Mouse (Mus musculus) thymus, adult 2 months (tissue): ENCODE results near the gene Prkcb. TPM values are rescaled to one million over a fixed set of nuclear protein-coding genes. Genes with fewer than 3 reads are reported as not detected.

Experiments used
- DNase-seq: peaks from one replicate; pipeline ENCODE4 v3.0.0; 2021
- H3K27ac ChIP-seq: fragments of 200-500 bp; 2 replicates; pipeline ENCODE4 v1.5.1; 2012; ENCODE audit warnings: low read length, control low read depth; ENCODE audit not compliant: control insufficient read depth, insufficient read depth
- H3K27me3 ChIP-seq: fragments of 200-500 bp; 2 replicates; pipeline ENCODE4 v1.6.1; 2012; ENCODE audit warnings: mild to moderate bottlenecking, low read length, moderate library complexity, mixed read lengths; ENCODE audit not compliant: control insufficient read depth, insufficient read depth
- H3K36me3 ChIP-seq: fragments of 200-500 bp; 2 replicates; pipeline ENCODE4 v1.6.1; 2012; ENCODE audit warnings: mild to moderate bottlenecking, low read length, moderate library complexity; ENCODE audit not compliant: control insufficient read depth, insufficient read depth
- H3K4me1 ChIP-seq: fragments of 200-500 bp; replicated peaks from 2 replicates; pipeline ENCODE4 v1.6.1; 2012; ENCODE audit warnings: low read length; ENCODE audit not compliant: control insufficient read depth, insufficient read depth
- H3K4me3 ChIP-seq: fragments of 200-500 bp; 2 replicates; pipeline ENCODE4 v1.5.1; 2012; ENCODE audit warnings: mild to moderate bottlenecking, low read length, control low read depth, moderate library complexity; ENCODE audit not compliant: control insufficient read depth, insufficient read depth
- CTCF ChIP-seq: fragments of 200-500 bp; IDR thresholded peaks from 2 replicates; pipeline ENCODE4 v1.5.1; 2012; ENCODE audit warnings: mild to moderate bottlenecking, control low read depth, low read length, moderate library complexity, borderline replicate concordance; ENCODE audit not compliant: control insufficient read depth, poor library complexity, insufficient read depth; ENCODE audit errors: extremely low read depth
- POLR2A ChIP-seq: fragments of 200-500 bp; IDR thresholded peaks from 2 replicates; pipeline ENCODE4 v1.6.1; 2012; ENCODE audit warnings: mild to moderate bottlenecking, low read length, control low read depth, moderate library complexity; ENCODE audit not compliant: control insufficient read depth, poor library complexity, insufficient read depth; ENCODE audit errors: extremely low read depth
- whole genome bisulfite sequencing: fragments of 180-500 bp; shearing (Covaris S2); methylation state at CpG from one replicate; pipeline ENCODE4 v1.1.7; 2018; 5-methylcytosine and 5-hydroxymethylcytosine counted together
- polyA plus RNA-seq: library from polyadenylated mRNA; depleted of rRNA; stranded (reverse); fragments of >200 nt; gene quantifications from 2 replicates; pipeline ENCODE4 v1.2.3, GENCODE M21; 2012

Prkcb gene
- polyA plus RNA-seq, 1 experiment, result 247 TPM

DNA sequence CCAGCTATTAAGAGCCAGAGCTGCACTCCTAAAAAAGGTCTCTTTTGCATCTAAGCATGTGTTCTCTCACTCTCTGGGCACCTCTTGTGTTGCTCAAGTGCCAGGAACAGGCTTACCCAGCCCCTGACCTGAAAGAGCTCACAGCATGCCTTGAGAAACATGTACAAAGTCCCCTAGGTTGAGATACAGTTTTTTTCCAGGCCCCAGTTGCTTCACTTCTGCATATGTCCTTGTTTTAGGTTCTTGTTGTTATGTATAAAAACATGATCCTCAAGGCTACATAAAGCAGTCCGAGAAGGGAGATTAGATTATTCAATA is 291.6 kb downstream of the Prkcb start:
- no peaks in the 10 kb centered on the region for H3K4me1 ChIP-seq
- no peak for DNase-seq
- peaks cover 12% of the 10 kb centered on the region for H3K36me3 ChIP-seq
- 98% methylated on average over 1 of the region's 1 CpGs for WGBS
- no peaks in the 10 kb centered on the region for H3K27me3 ChIP-seq
- TF ChIP-seq CTCF (no peak), POLR2A (no peak)
- H3K4me3 ChIP-seq, result no peak overlapping the region
- H3K27ac ChIP-seq, result no peak overlapping the region

DNA sequence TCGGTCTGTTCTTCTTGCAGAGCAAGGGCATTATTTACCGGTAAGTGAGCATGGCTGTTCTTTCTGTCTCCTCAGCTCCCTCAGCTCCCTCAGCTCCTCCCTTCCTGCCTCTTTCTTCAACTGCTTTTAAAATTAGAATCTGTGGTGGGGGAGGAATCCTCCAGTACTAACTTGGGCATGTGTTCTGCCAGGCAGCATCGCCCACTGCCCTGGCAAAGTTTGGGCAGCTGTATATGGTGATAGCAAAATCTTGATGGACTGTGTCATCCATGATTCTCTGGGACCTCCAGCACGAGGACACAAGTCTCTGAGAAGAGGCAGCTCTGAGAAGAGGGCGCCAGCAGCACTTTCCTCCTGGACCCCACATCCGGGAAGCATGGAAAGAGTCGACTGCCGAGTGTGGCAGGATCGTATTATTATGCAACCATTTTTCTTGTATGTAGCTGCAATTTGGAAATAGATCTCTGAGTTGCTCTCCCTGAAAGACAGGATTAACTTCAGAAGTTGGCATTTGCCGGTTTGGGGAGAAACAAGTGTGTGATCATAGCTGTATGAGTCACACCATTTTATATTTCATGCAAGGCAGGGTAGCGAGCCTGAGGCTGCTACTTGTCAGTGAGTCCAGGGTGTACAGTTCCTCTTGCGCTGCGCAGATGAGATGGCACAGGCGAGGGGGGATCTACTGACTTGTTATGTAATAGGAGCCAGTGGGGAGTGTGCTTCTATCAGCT is 296.0 kb downstream of the Prkcb start:
- WGBS, result 88% methylated on average over 14 of the region's 14 CpGs
- TF ChIP-seq POLR2A, result no peak

DNA sequence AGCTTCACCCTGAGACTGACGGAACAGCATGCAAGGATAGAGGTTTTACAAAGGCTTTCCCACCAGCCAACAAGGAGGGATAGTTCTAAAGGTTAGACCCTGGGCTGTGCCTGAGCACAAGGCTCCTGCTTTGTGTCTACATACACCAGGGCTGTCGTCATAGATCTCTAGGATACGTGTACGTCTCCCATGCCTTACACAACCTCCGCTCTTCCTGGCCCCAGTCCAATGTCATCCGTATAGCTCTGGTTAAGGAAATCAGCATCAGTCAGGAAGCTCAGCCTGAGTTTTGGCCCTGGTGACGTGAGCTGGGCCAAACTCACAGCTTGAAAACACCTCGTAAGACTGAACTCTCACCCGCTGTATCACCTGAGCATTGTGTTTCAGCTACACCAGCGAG is 307.3 kb downstream of the Prkcb start:
- Histone ChIP-seq H3K27me3 (no peaks in the 10 kb centered on the region), H3K36me3 (peaks cover 43% of the 10 kb centered on the region), H3K27ac (no peak overlapping the region), H3K4me3 (no peak overlapping the region), H3K4me1 (no peaks in the 10 kb centered on the region)
- 92% methylated on average over 10 of the region's 10 CpGs for WGBS
- DNase-seq, result no peak
- TF ChIP-seq CTCF (no peak), POLR2A (no peak)

More for the DNA sequence above, 296.0 kb downstream of the Prkcb start:
- Histone ChIP-seq H3K36me3 (peaks cover 37% of the 10 kb centered on the region), H3K4me3 (no peak overlapping the region), H3K27ac (no peak overlapping the region), H3K27me3 (no peaks in the 10 kb centered on the region), H3K4me1 (no peaks in the 10 kb centered on the region)
- DNase-seq, result no peak

DNA sequence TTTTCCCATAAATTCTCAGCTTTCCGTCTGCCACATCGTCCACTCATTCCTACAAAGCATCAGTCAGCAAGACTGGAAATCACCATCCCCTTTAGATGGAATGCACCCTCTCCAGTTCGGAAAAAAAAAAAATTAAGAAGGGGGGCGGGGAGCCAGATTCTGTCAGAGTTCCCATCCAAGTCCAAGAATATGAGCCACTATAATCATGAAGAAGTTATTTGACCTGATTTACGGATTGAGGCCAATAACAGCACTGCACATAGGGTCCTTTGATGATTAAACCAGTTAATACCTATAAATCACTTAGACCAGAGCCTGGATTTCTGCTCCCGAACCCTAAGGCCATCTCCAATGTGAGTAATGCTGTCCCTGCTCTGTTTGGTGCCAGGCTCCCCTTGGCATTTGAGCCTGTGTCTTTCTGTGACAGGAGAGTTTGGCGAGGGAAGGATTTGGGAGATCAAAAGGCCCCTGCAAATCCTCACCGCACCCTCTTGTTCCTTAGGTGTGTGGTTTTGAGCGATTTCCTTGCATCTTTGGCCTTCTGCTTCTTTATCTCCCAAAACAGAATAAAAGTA is 308.1 kb downstream of the Prkcb start:
- H3K4me1 ChIP-seq, result no peaks in the 10 kb centered on the region
- no peaks in the 10 kb centered on the region for H3K27me3 ChIP-seq
- DNase-seq, result no peak
- H3K4me3 ChIP-seq, result no peak overlapping the region
- peaks cover 46% of the 10 kb centered on the region for H3K36me3 ChIP-seq
- TF ChIP-seq POLR2A (no peak), CTCF (no peak)
- 87% methylated on average over 9 of the region's 9 CpGs for WGBS
- H3K27ac ChIP-seq, result no peak overlapping the region

DNA sequence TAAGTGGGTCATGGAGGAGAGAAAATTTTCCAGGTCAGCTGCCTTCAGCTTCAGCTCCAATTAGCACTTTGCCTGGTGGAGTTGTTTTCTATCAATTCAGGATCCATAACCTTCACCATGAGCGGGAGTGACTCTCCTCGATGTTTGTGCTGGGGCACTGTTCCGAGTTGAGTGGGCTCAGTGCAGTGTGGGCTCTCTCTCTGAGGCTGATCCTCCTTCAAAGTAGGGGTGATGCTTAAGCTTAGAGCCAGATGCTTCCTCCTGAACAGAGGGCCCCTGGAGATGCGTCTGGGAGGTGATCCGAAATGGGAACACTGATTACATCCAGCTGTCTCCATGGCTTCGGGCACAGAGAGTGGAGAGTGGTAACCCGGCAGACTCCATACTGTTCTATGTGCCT is 308.8 kb downstream of the Prkcb start:
- TF ChIP-seq POLR2A, result no peak
- TF ChIP-seq CTCF, result no peak
- 96% methylated on average over 7 of the region's 7 CpGs for WGBS
- no peak for DNase-seq
- Histone ChIP-seq H3K4me1 (no peaks in the 10 kb centered on the region), H3K27me3 (no peaks in the 10 kb centered on the region), H3K36me3 (peaks cover 52% of the 10 kb centered on the region), H3K4me3 (no peak overlapping the region), H3K27ac (no peak overlapping the region)

GRCm38 (mm10) chr7:122600856-122601255 is 312.3 kb downstream of the Prkcb start:
- no peak for DNase-seq
- 90% methylated on average over 7 of the region's 7 CpGs for WGBS
- Histone ChIP-seq H3K27ac (no peak overlapping the region), H3K4me3 (no peak overlapping the region), H3K36me3 (peaks cover 40% of the 10 kb centered on the region), H3K27me3 (no peaks in the 10 kb centered on the region), H3K4me1 (no peaks in the 10 kb centered on the region)
- TF ChIP-seq POLR2A (no peak), CTCF (no peak)

DNA sequence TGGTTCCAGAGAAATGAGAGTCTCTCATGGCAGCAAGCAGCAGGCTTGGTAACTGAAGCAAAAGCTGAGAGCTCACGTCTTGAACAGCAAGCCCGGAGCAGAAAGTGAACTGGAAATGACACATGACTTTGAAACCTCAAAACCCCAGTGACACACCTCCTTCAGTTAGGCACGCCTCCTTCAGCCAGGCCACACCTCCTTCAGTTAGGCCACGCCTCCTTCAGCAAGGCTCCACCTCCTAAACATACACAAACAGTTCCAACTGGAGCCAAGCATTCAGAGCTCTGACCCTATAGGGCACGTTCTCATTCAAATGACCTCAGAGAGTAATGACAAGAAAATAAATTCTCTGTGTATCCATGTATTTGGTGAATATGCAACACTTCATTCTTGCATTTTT is 316.5 kb downstream of the Prkcb start:
- Histone ChIP-seq H3K4me3 (no peak overlapping the region), H3K27me3 (no peaks in the 10 kb centered on the region), H3K27ac (no peak overlapping the region), H3K36me3 (peaks cover 44% of the 10 kb centered on the region), H3K4me1 (no peaks in the 10 kb centered on the region)
- DNase-seq, result no peak
- WGBS, result 87% methylated on average over 5 of the region's 5 CpGs
- no peak for TF ChIP-seq CTCF
- TF ChIP-seq POLR2A, result no peak
